Mouse (Mus musculus) lung, adult 2 months (tissue): ENCODE measurements at regions not wholly inside any gene's neighbourhood (a gene's known extent, or its start where the extent isn't known, plus 50 kb on each side); places are given as distances from the start of the nearest gene placed in this dataset.
A peak's percentile ranks its signal among the peaks of the same experiment; 100 is the strongest.

ENCODE experiments used
- DNase-seq: peaks from one replicate; pipeline ENCODE4 v3.0.0; 2022
- H3K4me1 ChIP-seq: fragments of 200-500 bp; 2 replicates; pipeline ENCODE4 v1.6.1; 2011; ENCODE audit warnings: low read length; ENCODE audit not compliant: control insufficient read depth, insufficient read depth
- H3K4me3 ChIP-seq: fragments of 200-500 bp; replicated peaks from 2 replicates; pipeline ENCODE3; 2011; ENCODE audit warnings: low read depth, mild to moderate bottlenecking, control low read depth, low read length; ENCODE audit errors: extremely low read depth
- CTCF ChIP-seq: fragments of 200-500 bp; IDR thresholded peaks from 2 replicates; pipeline ENCODE4 v1.5.1; 2011; ENCODE audit warnings: mild to moderate bottlenecking, low read length, control low read depth; ENCODE audit not compliant: insufficient read depth
- POLR2A ChIP-seq: fragments of 200-500 bp; IDR thresholded peaks from 2 replicates; pipeline ENCODE4 v1.6.1; 2011; ENCODE audit warnings: low read depth, mild to moderate bottlenecking, control low read depth, low read length, borderline replicate concordance; ENCODE audit errors: extremely low read depth
- WGBS: fragments of 180-500 bp; shearing (Covaris S2); methylation state at CpG from one replicate; pipeline ENCODE4 v1.1.7; 2018; 5-methylcytosine and 5-hydroxymethylcytosine counted together

- no peak for DNase-seq
- TF ChIP-seq POLR2A (no peak), CTCF (no peak)
- 62% methylated on average over 2 of the region's 2 CpGs for WGBS
Observed at GRCm38 (mm10) chr16:70006863-70007262, 143.3 kb upstream of the Speer2 start.

GRCm38 (mm10) chr16:70016980-70017379, 153.4 kb upstream of the Speer2 start:
- H3K4me3 ChIP-seq: no peak overlapping the region
- TF ChIP-seq CTCF (no peak), POLR2A (no peak)
- H3K4me1 ChIP-seq: no peaks in the 10 kb centered on the region
- DNase-seq: no peak
- 82% methylated on average over 1 of the region's 1 CpGs for WGBS

More at GRCm38 (mm10) chr16:70006863-70007262, 143.3 kb upstream of the Speer2 start:
- Histone ChIP-seq H3K4me3 (no peak overlapping the region), H3K4me1 (no peaks in the 10 kb centered on the region)

- TF ChIP-seq CTCF: no peak
- no peak for TF ChIP-seq POLR2A
- WGBS: 94% methylated on average over 2 of the region's 2 CpGs
- DNase-seq: no peak
Observed at GRCm38 (mm10) chr16:70019564-70019963, 156.0 kb upstream of the Speer2 start.

GRCm38 (mm10) chr16:70021436-70021835, 157.9 kb upstream of the Speer2 start:
- DNase-seq: no peak

More at GRCm38 (mm10) chr16:70019564-70019963, 156.0 kb upstream of the Speer2 start:
- Histone ChIP-seq H3K4me1 (no peaks in the 10 kb centered on the region), H3K4me3 (no peak overlapping the region)

GRCm38 (mm10) chr16:70028649-70029048, 165.1 kb upstream of the Speer2 start:
- H3K4me1 ChIP-seq: no peaks in the 10 kb centered on the region
- no peak for DNase-seq
- TF ChIP-seq CTCF (0 out of 2 replicates have a peak, but pooled peaks have one; percentile 2), POLR2A (no peak)
- H3K4me3 ChIP-seq: no peak overlapping the region
- 77% methylated on average over 13 of the region's 13 CpGs for WGBS

More at GRCm38 (mm10) chr16:70021436-70021835, 157.9 kb upstream of the Speer2 start:
- no peak overlapping the region for H3K4me3 ChIP-seq
- no peak for TF ChIP-seq CTCF
- no peak for TF ChIP-seq POLR2A
- 79% methylated on average over 7 of the region's 7 CpGs for WGBS
- no peaks in the 10 kb centered on the region for H3K4me1 ChIP-seq

- no peak for DNase-seq
- TF ChIP-seq POLR2A (no peak), CTCF (no peak)
- Histone ChIP-seq H3K4me1 (no peaks in the 10 kb centered on the region), H3K4me3 (no peak overlapping the region)
Observed at GRCm38 (mm10) chr16:70045547-70045946, 182.0 kb upstream of the Speer2 start.

GRCm38 (mm10) chr16:70046009-70046408, 182.5 kb upstream of the Speer2 start:
- 58% methylated on average over 4 of the region's 4 CpGs for WGBS
- Histone ChIP-seq H3K4me3 (no peak overlapping the region), H3K4me1 (no peaks in the 10 kb centered on the region)
- DNase-seq: no peak
- TF ChIP-seq CTCF (no peak), POLR2A (no peak)

GRCm38 (mm10) chr16:70049850-70050249, 186.3 kb upstream of the Speer2 start:
- DNase-seq: no peak
- WGBS: 78% methylated on average over 2 of the region's 2 CpGs
- Histone ChIP-seq H3K4me3 (no peak overlapping the region), H3K4me1 (no peaks in the 10 kb centered on the region)
- TF ChIP-seq CTCF (no peak), POLR2A (no peak)

GRCm38 (mm10) chr16:70071471-70071870, 207.9 kb upstream of the Speer2 start:
- no peak for DNase-seq
- H3K4me1 ChIP-seq: no peaks in the 10 kb centered on the region
- TF ChIP-seq POLR2A: no peak
- TF ChIP-seq CTCF: no peak
- WGBS: 77% methylated on average over 4 of the region's 4 CpGs
- H3K4me3 ChIP-seq: no peak overlapping the region

GRCm38 (mm10) chr16:70073740-70074139, 210.2 kb upstream of the Speer2 start:
- TF ChIP-seq CTCF: no peak
- no peak for TF ChIP-seq POLR2A
- no peak overlapping the region for H3K4me3 ChIP-seq
- DNase-seq: no peak
- H3K4me1 ChIP-seq: no peaks in the 10 kb centered on the region
- 75% methylated on average over 2 of the region's 2 CpGs for WGBS

GRCm38 (mm10) chr16:70079497-70079896, 216.0 kb upstream of the Speer2 start:
- Histone ChIP-seq H3K4me1 (no peaks in the 10 kb centered on the region), H3K4me3 (no peak overlapping the region)
- TF ChIP-seq CTCF (no peak), POLR2A (no peak)
- WGBS: 83% methylated on average over 10 of the region's 10 CpGs
- DNase-seq: no peak
